Mouse (Mus musculus): Measurements from ENCODE around the gene Nr1d1.

Gene Nr1d1

GRCm38 (mm10) chr11:98735111-98735510 lies 40.0 kb downstream of the Nr1d1 start:
- DNase-seq: no peak

GRCm38 (mm10) chr11:98734020-98734419 lies 41.1 kb downstream of the Nr1d1 start:
- DNase-seq: no peak

- no peak for DNase-seq
Observed at GRCm38 (mm10) chr11:98731134-98731533, 44.0 kb downstream of the Nr1d1 start.

GRCm38 (mm10) chr11:98730727-98731126 lies 44.4 kb downstream of the Nr1d1 start:
- DNase-seq: no peak

DNA sequence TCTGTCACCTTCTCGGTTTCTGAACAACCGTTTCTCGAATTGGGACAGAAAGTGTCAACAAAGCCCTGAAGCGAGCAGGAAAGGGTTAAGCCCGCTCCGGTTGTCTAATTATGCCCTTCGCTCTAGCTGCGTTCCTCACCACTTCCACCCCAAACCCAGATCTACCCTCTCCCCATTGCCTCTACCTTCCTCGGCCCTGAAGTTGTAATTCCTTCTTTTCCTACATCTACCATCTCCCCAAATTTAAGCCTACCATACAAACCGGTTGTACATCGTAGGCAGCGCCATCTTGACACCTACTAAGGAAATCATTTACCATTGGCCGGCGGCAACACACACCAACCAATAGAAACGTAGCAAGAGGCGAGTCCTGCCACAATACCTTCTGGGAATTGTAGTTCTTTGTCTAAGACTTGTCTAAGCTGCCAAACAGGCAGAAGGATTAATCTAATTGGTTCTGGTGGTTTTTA lies 46.0 kb downstream of the Nr1d1 start, which contains the start of gene Med24:
Gene Med24, minus strand, starts transcription at position 317 of the 470 bp plus-strand sequence.
- DNase-seq: peak; percentile 89

DNA sequence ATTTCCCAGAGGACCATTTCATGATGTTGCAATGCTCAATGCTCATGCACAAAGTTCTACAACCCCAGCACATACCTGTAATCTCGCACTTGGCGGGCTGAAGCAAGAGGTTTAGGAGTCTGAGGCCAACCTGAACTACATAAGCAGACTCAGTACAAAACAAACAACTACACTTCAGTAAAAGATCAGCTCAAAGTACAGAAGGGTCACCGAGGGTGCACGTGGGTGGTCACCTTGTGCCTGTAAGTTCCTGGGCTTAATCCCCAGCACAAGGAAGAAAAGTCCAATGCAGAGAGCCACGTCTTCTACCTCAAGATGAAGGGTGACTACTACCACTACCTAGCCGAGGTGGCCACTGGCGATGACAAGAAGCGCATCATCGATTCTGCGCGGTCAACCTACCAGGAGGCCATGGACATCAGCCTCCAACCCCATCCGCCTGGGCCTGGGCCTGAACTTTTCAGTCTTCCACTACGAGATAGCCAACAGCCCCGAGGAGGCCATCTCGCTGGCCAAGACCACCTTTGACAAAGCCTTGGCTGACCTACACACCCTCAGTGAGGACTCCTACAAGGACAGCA lies 49.1 kb downstream of the Nr1d1 start:
- DNase-seq: no peak

- no peak for DNase-seq
Observed at GRCm38 (mm10) chr11:98723098-98723497, 52.0 kb downstream of the Nr1d1 start.

GRCm38 (mm10) chr11:98721458-98722226 lies 53.5 kb downstream of the Nr1d1 start:
- peak; percentile 76 for DNase-seq

- DNase-seq: no peak
Observed at GRCm38 (mm10) chr11:98720756-98721155, 54.4 kb downstream of the Nr1d1 start.

All from kidney, adult 18-20 months (tissue).